Mouse (Mus musculus): ENCODE measurements around the gene Pdlim1.

DNA sequence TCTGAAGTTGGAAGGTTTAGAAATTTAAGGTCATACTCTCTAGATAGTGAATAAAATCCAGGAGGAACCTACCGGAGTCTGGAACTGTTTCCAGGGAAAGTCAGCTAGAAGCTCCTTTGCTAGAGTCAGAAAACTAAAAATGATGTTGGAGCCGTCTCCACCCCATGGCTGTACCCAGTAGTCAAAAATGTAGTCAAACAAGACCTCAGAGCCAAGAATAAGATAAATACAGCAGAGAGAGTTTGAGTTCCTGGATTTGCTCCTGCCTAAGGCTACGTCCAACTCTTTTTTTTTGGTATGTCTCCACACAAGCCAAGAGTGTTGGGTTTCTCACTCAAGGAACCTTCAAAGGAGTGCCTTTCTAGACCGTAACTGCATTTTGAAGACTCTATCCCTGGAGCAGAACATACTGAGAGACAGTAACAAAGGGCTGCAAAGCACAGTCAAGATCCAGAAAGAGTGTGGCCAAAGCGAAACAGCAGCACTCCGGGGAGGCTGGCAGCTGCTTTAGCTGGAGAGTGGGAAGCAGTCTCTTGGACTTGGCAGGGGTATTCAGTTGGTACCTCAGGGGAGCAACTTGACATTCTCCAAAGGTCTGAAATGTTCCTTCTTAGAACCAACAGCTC is 18.6 kb upstream of the Pdlim1 start:
- no peak for TF ChIP-seq CTCF (IDR thresholded peaks at IDR 0.05; ENCODE audit: borderline replicate concordance, insufficient read depth, low read length)
- no peak for TF ChIP-seq POLR2A (IDR thresholded peaks at IDR 0.05; ENCODE audit: low read depth, low read length)
